Mouse (Mus musculus): ENCODE results near the gene Crebzf. TPM values are rescaled to one million over a fixed set of nuclear protein-coding genes. Genes with fewer than 3 reads are reported as not detected.
A peak's percentile ranks its signal among the peaks of the same experiment; 100 is the strongest.

Gene Crebzf
- polyA plus RNA-seq (2012; rRNA removed) = 71.4 and 104 TPM in 2 replicates

GRCm38 (mm10) chr7:90442518-90443080 is at the start of gene Crebzf:
Gene Crebzf (plus strand): TSS chr7:90442729.
- peak; percentile 89 for DNase-seq (ENCODE audit: low spot score)

DNA sequence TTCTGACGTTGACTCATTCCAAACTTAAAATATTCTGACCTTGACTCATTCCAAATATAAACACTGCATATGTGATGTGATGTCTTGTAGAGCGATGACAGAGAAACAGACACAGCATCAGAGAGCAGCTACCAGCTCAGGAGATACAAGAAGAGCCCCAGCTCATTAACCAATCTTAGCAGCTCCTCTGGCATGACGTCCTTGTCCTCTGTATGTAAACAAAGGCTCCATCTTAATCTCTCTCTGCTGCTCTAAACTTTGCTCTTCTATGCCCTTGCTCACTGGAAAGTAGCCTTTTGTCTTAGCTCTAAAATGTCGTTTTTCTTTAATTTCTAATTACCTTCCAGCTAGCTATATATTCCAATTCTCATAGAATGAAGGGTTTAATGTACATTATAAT is 47.5 kb upstream of the Crebzf start:
- no peak for DNase-seq (ENCODE audit: low spot score)

- DNase-seq (ENCODE audit: low spot score) = no peak
Measured at GRCm38 (mm10) chr7:90395928-90396327, 46.6 kb upstream of the Crebzf start.

- no peak for DNase-seq (ENCODE audit: low spot score)
Measured at GRCm38 (mm10) chr7:90409934-90410333, 32.6 kb upstream of the Crebzf start.

DNA sequence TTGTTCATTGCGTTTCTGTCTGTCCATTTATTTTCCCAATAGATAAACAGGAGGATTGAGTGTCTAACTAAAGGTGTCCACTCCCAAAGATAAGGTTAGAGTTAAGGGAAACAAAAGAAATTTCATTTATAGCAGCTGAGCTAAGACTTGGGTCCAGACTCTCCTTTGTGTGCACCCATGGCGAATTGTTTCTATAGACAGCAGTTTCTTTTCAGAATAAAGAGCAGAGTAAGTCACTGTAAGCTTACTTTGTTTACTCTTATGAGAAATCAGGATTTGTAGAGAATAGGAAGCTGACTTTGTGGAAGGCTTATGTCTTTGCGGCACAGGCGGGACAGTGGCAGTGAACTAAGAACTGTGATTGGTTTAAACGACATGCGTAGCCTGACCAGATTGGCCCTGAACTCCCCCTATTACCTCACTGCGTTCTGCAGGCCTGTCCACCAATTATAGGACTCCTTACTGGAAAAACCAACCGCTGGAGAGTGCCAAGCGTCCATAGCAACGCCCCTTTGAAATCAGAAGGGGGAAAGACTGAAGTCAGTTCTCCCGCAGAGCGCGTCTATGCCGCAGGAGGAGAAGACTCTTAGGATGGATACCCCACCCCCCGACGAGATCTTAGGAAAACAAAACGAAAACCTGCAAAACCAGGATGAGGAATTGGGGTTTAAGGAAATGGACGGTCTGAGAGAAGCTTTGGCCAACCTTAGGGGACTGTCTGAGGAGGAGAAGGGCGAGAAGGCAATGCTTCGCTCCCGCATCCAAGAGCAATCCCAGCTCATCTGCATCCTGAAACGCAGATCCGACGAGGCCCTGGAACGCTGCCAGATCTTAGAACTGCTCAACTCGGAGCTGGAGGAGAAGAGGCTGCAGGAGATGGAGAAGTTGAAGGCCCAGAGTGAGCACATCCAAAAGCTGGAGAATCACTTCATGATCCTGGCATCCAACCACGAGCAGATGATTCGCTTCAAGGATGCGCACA is 16.2 kb upstream of the Crebzf start, which contains the start of gene Ccdc89:
Gene Ccdc89, plus strand, starts transcription at position 558 of the 982 bp plus-strand sequence.
- peak; percentile 34 for DNase-seq (ENCODE audit: low spot score)

DNA sequence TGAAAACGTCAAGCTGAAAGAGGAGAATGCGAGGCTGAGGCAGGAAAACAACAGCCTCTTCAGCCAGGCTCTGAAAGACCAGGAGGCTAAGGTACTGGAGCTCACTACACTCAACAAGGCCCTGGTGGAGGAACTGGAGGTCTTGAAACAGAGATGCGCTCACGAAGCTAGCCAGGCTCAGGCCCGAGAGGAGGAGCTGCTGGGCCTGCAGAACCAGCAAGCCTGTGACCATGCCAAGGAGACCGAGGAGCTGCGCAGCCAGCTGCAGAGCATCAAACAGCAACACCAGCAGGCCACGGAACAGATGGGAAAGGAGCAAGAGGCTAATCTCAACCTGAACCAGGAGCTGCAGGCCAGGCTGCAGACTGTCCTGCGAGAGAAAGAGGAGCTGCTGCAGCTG is 15.5 kb upstream of the Crebzf start:
- no peak for DNase-seq (ENCODE audit: low spot score)

- no peak for DNase-seq (ENCODE audit: low spot score)
Measured at GRCm38 (mm10) chr7:90432221-90432620, 10.3 kb upstream of the Crebzf start.

DNA sequence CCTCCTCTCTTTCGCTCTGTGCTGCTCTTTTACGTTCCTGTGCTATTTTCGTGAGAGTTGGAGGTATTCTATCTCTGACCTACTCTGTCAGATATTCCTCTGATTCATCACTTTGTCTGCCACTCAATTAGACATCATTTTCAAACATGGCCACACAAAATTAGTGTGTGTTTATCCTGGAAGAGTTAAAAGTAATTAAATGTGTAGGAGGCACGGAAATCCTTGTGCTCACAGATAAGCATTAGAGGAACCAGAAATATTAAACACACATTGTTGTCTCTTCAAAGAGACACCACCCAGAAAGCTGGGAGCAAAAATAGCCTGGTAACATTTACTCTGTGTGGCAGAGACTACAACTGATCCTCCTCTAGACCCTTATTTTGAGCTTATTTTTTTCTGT is 2.5 kb upstream of the Crebzf start:
- no peak for DNase-seq (ENCODE audit: low spot score)

GRCm38 (mm10) chr7:90442070-90442469 is 459 bp upstream of the Crebzf start:
- no peak for DNase-seq (ENCODE audit: low spot score)

DNA sequence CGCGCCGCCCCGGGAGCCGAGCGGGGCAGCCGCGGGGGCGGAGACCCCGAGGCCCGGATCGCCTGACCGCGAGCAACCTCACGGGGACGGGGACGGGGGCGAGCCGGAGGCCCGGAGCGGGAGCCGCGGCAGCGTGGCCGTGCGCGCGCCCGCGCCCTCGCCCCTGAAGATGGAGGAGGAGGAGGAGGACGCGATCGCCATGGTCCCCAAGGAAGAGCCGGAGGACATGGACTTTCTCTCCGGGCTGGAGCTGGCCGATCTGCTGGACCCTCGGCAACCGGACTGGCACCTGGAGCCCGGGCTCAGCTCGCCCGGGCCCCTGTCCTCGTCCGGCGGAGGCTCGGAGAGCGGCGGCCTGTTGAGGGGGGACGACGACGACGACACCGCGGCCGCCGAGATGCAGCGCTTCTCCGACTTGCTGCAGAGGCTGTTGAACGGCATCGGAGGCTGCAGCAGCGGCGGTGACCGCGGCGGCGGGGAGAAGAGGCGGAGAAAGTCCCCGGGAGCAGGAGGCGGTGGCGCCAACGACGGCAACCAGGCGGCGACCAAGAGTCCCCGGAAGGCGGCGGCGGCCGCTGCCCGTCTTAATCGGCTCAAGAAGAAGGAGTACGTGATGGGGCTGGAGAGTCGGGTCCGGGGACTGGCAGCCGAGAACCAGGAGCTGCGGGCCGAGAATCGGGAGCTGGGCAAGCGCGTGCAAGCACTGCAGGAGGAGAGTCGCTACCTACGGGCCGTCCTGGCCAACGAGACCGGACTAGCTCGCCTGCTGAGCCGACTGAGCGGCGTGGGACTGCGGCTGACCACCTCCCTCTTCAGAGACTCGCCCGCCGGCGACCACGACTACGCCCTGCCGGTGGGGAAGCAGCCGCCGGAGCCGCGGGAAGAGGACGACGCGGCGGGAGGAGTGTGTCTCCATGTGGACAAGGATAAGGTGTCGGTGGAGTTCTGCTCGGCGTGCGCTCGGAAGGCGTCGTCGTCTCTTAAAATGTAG is 867 bp downstream of the Crebzf start:
- peak; percentile 75 for DNase-seq (ENCODE audit: low spot score)

- no peak for DNase-seq (ENCODE audit: low spot score)
Measured at GRCm38 (mm10) chr7:90444206-90444605, 1.7 kb downstream of the Crebzf start.

GRCm38 (mm10) chr7:90456149-90456844 is 13.8 kb downstream of the Crebzf start:
- DNase-seq (ENCODE audit: low spot score) = no peak

DNA sequence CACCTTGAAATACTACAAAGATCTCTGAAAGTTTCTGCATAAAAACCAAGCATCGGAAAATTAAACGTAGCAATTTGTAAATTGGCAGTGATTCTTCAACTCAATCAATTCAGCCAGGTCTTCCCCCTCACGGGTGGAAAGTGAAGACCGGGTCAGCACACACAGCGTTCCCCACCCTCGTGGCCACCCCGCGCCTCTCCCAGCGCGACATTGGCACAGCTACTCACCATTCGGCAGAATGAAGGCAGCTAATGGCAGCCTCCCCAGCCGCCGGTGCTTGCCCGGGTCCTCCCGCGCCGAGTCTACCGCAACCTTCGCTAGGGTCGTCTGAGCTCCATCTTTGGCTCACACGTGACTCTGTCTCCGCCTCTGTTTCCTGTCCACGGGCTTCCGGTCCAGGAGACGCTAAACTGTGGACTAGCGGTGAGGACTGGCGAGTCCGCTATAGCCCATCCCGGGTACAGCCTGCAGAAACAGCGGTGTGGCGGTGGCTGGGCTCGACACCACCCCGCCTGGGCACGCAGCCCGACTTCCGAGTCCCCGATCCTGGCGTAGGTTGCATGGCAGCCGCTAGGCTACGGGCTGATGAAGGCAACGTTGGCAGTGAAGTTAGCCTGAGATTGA is 14.4 kb downstream of the Crebzf start, which contains the start of gene Tmem126a:
Gene Tmem126a, minus strand, starts transcription at position 385 of the 624 bp plus-strand sequence.
- DNase-seq (ENCODE audit: low spot score) = peak; percentile 65

- no peak for DNase-seq (ENCODE audit: low spot score)
Measured at GRCm38 (mm10) chr7:90457517-90457916, 15.0 kb downstream of the Crebzf start.

DNA sequence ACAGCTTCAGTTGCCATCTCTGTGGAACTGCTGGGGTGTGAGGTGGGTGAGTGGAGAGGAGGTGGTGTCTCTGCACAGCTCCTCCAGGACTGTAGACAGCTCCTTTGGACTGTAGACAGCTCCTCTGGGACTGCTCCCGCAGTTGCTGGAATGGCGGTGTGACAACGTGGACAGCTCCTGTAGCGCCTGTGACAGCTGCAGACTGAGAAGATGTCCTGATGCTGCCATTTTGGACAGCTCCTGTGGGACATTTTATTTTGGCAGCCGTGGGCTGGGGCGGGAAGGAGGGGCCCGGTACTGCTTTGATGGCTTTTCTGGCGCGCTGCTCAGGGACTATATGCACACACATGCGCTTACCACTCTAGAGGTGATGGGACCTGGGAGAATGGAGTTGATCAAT is 17.8 kb downstream of the Crebzf start:
- DNase-seq (ENCODE audit: low spot score) = no peak

GRCm38 (mm10) chr7:90460930-90461329 is 18.4 kb downstream of the Crebzf start:
- no peak for DNase-seq (ENCODE audit: low spot score)

DNA sequence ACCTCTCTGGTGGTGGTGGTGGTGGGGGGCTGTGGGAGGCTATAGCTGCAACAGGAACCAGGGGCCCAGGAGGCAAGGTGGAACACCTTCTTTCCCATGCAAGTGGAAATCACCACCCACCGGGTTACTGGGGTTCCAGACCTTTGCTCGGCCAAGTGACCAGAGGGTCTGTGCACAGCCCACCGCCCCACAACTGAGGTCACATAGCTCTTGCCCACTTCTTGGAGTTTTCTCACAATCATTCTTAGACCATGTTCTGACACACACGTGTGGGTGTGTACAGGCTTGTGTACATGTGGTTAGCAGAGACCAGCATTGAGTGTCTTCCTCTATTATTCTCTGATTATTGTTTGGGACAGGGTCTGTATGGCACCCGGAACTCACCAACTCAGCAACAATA is 18.9 kb downstream of the Crebzf start:
- no peak for DNase-seq (ENCODE audit: low spot score)

- no peak for DNase-seq (ENCODE audit: low spot score)
Measured at GRCm38 (mm10) chr7:90473511-90473910, 31.0 kb downstream of the Crebzf start.

DNA sequence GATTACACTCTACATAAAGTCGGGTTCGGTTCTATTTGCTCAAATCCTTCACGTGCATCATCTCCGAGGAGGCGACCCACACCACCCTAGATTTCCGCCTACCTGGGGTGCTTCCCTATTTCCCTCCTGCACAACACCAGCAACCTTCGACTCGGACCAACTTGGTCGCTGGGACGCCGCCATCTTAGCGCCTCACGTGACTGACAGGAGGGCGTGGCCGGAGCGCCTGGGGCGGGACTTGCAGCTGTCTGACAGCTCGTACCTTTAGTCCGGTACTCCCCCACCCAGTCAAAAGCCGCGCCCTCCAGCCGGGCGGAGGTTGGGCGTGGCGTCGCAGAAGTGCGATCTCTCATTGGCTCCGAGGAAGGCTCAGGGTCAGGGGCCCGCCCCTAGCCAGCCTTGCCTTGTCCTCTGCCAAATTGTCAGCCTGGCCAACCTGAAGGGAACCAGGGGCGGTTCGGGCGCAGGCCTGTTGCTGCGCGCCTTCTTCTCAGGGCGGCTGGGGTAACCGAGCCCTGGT is 33.3 kb downstream of the Crebzf start, which contains the start of gene Tmem126b:
Gene Tmem126b, minus strand, starts transcription at position 209 of the 520 bp plus-strand sequence.
- DNase-seq (ENCODE audit: low spot score) = peak; percentile 95
